Mouse (Mus musculus) lung, postnatal 4 days (tissue): ENCODE measurements around the gene Tsc1.

Experiments
- DNase-seq, 2 experiments: peaks; one replicate each; pipeline ENCODE4 v3.0.0; 2021

The Tsc1 gene

DNA sequence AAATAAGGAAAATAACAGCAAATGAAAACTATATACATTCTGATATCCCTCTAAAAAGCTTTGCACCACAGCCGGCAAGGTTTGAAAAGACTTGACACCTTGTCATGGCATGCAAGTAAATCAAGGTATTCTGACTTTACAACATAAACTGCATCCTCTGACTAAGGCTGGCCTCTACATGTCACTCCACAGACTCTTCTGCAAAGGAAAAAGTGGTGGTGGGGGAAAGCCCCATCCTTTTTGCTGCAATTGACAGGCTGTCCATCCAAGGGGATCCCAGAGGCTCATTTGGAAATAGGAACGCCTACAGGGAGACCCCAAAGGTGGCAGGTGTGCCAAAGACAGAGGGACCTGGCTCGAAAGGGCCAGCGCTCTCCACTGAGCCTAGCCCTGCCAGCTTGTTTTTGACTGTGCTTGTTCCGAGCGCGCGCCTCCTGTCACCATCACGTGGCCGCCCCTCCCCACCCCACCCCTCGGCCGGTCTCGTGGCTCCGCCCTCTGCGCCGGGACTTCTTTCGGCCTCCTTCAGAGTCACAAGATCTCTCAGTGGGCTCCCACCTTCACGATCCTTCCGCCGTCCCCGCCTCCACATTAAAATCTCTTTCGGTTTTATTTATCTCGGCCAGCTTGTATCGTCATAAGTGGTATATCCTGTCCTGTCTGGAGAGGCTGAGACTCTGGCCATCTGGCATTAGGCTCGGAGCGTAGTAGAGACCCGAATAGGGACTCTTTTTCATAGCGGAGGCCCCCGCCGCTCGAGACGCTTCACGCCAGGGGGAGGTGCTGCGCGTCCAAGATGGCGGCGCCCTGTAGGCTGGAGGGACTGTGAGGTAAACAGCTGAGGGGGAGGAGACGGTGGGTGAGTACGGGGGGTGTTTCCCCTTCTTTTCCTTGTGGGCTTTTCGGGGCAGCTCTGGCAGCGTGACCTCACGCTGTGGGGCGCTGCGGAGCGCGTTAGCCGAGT is at the start of gene Tsc1:
TSS of gene Tsc1 (plus strand) at position 768 of the 964 bp plus-strand sequence.
- DNase-seq = peak; percentile 95 to 96

DNA sequence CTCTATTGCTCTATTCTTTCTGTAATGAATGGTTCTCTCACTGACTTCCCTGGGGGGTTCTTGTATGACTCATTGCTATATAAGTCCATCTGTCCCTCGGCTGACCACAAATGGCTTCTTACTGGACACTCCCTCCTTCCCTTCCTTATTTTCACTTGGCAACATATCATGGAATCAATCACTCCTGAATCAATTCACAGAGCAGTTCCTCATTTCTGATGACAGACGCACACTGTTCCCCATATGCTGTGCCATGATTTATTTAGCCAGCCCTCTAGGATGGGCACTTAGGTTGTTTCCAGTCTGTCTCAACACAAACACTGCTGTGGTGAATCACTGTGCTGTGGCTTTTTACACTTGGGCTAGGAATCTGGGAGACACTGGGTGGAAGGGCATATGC is 49.5 kb upstream of the Tsc1 start:
- no peak for DNase-seq

DNA sequence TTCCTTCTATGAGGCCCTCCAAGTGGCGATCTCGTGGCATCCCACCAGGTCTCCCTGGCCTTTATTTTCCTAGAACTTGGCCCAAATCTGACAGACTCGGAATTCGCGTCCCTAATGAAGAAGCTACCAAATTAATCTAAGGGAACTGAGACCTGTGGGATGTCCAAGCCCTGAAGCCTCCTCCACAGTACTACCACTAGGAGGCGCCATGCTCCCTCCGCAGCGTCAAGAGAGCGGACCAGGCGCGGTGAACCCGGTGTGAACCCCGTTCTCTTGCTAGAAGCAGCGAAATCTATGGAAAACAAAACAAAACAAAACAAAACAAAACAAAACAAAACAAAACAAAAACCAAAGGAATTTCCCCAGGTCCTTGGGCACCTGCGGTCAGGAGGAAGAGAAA is 48.2 kb upstream of the Tsc1 start:
- DNase-seq = peak; percentile 51 to 77

DNA sequence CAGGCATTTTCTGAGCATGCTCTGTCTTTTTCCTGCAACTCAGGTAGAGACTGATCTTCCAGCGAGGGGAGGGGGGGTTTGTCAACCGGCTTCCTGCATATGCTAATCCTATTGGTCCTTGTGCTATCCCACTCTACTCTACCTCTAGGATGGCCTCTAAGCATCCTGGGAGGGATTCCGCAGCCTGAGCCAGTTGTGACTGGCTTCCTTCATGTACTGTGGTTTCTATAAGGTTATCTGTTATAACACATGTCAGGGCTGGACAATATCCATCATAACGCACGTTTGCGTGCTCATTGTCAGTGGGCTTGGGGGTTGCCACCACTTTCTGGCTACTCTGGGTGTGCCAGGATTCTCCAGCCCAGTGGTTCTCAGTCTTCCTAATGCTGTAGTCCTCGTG is 45.0 kb upstream of the Tsc1 start:
- no peak for DNase-seq

DNA sequence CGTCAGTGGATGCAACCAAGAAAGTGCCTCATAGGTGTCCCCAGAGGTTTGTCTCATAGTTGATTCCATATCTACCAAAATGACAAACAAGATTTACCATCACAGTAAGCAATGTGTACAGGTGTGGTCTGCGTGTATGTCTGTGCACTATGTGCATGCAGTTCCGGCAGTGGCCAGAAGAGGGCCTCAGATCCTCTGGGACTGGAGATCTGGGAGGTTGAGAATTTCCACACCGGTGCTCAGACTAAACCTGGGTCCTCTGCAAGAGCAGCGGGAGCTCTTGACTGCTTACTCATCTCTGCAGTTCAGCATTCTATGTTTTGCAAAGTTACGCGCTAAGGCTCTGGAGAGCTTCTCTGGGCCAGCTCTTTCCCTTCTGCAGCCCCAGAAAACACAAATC is 44.0 kb upstream of the Tsc1 start:
- no peak for DNase-seq

DNA sequence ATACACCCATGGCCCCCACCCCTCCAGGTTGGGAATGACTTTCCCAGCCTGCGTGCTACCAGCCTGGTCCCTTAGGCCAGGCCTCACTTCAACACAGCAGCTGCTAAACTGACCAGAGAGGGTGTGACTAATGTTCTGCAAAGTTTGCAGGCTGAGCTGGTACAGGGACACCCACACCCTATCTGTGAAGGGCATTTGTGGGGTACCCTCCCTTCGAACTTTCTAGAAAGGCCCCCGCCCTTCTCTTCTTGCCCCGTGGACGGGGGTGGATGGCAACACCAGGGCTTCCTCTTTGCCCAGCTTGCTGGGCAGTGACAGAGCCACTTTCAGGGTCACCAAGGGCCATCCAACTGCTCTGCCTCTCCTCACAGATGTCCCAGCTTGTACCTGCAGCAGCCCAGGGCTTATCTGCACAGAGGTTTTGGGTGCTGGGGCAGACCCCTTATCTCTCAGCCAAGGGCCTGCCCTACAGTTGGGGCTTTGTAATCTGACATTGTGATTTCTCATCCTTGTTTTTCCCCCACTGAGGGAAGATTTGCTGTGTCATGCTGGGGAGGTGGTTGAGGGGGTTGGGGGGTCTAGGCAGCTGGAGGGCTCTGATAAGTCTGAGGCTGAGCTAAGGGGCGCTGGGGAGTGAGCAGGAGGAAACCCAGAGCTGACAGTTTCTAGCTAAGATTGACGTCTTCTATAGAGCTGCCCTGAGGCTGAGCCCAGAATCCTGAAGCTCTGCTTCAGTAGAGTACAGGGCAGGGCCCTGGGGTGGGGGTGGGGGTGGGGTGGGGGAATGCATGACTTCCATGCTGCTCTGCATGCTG is 43.1 kb upstream of the Tsc1 start:
- no peak for DNase-seq

DNA sequence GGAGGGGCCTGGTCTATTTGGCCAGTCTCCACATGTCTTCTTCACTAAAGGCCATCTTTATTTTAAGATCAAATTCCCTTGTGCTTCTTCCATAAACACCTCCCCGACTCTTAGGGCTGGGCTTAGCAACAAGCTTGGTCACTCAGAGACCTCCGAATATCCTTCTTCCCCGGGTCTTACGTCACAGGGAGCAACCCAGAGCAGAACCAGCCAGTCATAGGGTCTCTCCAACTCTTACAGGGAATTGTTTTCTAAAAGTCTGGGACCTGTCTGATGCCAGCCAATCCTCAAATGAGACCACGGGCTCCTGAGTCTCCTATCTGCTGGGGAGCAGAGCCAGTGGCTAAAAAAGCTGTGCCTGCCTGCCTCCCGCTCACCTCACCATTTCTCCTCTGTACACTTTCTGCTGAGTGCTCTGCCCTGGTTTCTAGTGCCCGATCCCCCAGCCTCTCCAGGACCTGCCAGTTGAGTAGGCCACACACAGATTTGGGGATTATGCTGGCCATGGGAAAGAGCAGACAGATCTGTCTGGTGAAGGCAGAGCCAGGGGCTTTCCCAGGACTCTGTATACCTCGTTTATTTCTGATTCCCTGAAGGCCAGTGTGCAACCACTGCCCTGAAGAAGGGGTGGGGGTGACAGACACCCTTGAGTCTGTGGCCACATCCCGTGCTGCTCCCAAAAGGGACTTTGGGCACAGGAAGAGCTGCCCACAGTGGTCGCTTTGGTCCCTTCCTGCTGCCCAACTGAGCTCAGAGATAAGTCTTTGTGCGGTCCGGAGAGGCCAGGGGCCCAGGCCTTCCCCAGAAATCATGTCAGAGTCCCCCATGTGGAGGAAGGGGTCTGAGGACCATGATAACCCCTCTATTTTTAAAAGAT is 42.1 kb upstream of the Tsc1 start:
- DNase-seq = no peak

DNA sequence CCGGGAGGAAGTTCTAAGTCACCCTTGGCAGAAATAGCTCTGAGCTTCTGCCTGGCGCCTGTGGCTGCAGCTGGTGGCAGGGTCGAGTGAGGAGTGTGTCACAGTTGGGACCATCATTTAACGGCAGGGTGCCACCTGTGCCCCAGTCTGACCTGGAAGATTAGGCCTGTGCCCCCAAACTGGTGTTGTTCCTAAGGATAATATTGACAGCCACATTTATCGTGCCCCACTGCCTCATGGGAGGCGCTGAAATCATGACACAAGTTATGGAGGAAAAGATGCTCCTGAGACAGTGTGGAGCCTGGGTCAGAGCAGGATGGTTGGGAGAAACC is 41.5 kb upstream of the Tsc1 start:
- DNase-seq = no peak

DNA sequence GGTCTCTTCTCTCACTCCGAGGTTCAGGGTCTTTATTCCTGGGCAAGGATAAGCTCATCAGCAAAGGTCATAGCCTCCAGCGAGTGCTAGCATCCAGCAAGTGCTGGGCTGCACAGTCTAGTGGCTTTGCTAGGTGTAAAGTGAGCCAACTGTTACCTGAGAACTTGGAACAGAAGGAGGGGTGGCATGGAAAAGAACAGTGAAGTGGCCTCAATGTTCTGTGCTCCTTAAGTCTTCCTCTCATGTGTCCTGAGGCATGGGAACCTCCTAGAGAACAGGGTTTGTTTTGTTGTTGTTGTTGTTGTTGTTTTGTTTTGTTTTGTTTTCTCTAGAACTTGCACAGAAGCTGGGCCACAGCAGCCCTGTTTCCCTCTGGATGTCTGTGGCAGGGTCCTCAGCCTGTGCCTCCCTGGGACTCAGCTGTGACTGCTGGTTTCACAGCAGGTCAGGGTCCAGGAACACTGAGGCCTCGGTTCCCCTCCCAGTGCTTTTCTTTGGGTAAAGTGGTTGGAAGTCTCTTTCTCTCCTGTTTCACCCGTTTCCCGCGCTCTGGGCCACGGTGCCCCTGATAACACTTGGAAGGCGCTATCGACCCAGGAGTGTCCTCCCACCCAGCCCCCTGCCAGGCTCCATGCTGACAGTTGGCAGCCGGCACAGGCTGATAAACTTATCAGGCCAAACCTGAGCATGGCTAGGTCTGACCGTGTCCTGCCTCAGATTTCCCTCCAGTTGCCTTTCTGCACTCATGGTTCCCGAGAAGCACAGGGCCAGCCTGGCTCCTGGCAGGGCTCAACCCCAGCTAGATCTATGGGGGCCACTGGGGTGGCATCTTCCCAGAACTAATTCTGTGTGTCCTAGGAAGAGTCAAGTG is 39.1 kb upstream of the Tsc1 start:
- DNase-seq = no peak

DNA sequence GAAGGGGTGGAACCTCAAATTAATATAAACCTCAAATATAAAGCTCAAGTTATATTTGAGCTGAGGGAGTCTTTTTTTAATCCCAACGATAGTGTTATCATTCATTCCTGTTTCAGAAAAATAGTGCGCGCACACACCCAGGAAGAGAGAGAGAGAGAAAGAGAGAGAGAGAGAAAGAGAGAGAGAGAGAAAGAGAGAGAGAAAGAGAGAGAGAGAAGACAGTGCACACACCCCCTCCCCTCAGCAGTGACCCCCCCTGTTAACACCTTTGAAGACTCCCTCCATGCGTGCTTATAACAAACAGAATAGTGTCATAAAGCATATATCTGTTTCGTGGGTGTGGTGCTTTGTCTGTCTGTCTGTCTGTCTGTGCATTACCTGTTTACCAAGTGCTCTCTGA is 37.5 kb upstream of the Tsc1 start:
- DNase-seq = no peak

DNA sequence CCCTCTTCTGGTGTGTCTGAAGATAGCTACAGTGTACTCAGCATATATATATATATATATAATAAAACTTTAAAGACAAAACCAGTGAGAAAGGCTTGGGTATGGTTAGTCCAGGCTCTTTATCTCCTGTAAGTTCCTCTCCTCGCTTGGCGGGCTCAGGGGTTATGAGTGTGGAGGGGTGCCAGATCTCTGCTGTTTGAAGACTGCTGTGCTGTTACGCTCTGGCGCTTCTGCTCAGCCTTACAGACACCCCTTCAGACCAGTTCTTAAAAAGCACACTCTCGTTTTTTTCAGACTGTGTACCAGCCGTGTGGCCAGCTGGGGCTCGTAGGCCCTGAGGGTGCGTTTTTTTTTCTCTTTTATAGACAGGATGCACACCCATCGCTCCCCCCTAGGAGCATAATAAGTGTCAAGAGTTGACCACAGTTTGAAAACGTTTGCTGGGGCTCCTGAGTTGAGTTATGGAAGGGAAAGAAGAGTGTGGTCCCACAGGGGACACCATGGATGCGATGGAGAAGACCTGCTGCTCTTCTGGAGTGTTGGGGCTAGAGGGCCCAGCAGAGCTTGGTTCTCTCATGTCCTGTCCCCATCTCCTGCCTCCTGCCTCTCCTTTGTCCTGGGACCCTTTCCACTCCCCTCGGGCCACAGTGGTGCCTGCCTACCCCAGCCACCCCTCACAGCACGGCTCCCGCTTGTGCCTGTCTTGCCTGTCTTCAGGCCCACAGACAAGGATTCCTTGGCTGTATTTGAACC is 35.1 kb upstream of the Tsc1 start:
- no peak for DNase-seq

DNA sequence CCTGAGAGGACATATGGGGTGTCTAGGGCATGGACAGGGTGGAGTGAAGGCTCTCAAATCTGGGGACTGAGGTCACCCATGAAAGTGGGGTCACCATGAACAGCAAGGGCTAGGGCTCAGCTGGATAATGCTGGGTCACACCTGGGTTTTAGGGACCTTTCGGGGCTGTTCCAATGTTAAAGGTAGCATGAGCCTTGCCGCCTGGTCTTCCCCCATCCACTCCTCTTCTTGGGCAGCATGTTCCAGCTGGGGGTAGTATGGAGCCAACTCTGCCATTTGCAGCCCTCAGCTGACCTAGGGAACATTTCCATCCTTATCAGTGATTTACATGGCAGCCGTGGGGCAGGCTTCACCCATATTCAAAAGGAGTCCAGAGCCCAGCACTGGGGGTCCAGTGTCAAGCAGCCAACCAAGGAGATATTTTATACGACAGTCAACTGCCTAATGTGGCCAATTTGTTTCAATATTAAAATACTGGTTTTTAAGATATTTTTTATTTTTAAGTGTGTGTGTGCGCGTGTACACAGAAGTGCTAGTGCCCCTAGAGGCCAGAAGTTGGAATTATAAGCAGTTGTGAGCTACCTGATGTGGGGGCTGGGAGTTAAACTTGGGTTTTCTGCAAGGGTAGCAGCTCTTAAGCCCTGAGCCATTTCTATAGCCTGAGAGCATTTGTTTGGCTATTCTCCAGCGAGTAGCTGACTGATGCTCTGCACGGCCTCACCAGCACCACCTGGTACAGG is 34.3 kb upstream of the Tsc1 start:
- DNase-seq = no peak

DNA sequence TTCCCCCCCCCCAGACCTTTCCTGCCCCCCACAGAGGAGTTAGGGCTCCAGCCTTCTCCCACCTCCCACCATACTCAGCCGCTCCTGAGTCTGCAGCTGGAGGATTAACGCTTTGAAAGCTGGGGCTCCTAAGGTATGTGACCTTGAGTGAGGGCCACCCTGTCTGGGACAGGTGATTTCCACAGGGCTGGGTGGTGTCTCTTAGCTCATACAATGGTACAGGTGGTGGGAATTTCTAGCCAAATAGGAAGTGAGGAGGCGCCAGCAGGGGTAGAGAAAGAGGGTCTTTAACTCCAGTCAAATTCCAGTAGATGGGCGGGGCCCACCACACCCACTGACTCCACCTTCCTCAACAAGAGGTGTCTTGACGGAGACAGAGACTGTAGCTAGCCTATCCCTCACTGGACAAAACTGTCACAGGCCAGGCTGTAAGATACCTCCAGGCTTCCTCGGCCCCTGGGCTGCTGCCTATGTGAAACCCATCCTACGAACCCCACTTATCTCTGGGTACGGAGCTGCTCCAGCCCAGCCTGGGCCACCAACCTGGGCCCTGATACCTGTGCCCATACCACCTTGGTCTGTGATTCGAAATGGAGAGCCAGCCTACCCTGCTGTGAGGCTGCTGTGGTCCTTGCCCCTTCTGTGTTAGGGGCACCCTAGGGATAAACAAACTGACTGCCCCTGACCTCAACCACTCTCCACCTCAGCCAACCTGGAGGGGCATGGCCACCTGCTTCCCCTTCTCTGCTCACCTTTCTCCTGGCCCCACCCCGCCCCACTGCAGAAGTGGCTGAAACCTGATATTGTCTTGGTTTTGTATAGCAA is 33.5 kb upstream of the Tsc1 start:
- DNase-seq = no peak

DNA sequence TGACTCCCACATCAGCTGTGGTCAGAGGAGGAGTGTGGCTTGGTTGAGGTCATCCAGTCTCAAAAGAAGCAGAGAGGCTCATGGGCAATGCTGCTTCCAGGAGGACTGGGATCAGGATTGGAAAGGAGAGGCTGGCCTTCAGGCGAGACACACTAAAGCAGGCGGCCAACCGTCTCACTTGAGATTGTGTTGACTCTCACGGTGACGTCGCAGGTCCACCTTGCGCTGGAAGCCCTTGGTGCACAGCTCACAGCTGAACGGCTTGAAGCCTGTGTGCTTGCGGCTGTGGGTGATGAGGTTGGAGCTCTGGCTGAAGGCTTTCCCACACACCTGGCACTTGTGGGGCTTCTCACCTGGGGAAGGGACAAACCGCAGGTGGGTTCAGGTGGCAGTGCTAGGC is 31.2 kb upstream of the Tsc1 start:
- DNase-seq = no peak

DNA sequence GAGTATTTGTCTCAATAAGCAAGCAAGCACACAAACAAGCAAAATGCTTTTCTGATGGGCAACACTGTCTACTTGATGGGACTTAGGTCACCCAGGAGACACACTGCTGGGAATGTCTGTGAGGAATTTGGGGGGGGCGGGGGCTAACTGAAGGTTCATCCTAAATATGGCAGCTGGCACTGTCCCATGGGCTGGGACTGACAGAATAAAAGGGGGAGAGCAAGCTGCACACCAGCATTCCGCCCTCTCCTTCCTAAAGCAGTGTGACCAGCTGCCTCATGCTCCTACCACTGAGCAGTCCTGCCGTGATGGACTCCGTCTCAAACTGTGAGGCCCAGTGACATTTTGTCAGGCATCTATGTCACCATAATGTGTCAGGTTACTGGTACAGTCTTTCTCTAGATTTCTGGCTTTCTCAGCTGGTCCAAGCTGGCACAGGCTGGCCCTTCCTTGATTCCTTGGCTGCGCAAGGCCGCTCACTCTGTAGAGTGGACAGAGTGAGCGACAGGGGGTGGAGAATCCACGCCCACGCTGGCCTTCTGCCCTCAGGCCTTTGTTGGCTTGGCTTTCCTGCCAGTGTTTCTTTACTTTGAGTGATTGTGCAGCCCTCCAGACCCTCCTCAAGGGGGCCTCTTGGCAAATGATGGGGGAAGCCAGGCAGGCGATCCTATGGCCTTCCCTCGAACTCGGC is 30.2 kb upstream of the Tsc1 start:
- DNase-seq = peak in 1 of 2 experiments; percentile 36

DNA sequence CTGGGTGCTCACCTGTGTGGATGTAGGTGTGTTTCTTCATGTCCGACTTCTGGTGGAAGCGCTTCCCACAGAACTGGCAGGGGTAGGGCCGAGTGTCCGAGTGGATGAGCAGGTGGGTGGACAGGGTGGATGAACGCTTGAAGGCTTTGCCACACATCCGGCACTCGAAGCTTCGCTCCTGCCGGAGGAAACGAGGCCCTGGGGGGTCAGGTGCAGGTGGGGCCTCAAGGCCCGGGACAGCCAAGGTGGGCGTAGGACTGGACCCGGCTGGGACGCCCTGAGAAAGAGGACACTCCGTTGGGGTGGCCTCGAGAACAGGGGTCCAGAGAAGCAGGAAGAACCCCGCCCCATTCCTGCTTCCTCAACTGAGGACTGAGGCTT is 29.6 kb upstream of the Tsc1 start:
- DNase-seq = no peak

DNA sequence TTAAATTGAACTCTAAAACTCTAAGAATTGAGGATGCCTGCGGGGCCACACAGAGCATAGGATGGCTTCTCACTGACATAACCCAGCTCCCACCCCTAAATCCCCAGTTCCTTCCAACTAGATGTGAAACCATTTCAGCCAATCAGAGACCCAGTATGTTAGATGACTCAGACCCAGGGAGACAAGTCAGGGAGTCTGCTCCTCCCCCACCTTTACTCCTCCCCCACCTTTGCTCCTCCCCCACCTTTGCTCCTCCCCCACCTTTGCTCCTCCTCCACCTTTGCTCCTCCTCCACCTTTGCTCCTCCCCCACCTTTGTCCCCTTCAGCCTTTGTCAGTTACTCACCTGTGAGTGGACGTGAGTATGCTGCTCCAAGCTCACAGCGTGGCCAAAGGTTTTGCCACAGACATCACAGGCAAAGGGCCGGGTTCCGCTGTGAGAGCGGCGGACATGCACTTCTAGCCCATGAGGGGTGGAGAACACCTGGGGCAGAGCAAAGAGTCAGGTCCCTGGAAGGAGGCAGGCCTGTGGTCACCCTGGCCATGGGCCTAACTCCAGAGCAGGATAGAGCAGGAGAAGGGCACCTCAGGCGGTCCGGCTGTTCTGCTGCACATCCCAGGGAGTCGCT is 28.5 kb upstream of the Tsc1 start:
- DNase-seq = no peak

DNA sequence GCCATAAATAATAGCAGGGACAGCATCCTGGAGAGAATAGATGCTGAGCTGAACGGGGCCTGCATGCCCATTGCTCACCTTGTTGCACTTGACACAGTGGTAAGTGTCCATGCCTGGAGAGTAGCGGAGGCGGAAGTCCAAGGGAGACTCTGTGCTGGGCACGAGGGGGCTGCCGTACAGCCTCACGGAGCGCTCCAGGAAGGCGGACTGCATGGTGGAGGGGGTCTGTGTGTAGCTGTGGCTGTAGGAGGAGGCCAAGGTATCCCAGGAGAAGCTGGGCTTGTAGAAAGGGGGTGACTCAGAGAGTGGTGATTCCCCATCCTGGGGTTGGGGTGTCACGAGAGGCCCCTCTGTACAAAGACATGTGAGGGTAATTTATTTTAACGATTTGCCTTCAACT is 27.4 kb upstream of the Tsc1 start:
- no peak for DNase-seq

DNA sequence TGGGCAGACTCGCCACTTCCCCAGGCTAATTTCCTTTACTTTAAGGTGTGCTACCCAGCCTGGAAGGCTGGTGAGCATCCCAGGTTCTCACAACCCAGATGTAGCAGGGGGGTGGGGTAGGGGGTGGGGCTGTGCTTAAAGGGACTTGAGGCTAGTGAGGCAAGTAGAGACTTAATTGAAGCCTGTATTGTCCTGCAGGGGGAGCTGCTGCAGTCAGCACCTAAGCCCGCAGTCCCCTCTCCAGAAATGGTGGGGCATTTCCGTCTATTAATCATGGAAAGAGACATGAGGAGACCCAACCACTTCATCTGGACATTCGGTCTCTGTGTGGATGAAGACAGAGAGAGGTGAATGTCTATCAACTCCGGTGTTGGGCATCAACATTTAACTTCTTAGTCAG is 24.7 kb upstream of the Tsc1 start:
- DNase-seq = peak in 1 of 2 experiments; percentile 31
